Mouse (Mus musculus): ENCODE results near the gene Klf12. TPM values are rescaled to one million over a fixed set of nuclear protein-coding genes. Genes with fewer than 3 reads are reported as not detected.

Gene Klf12
- total RNA-seq, 2 experiments from 2014 or later: 12.2 to 17.0 TPM

DNA sequence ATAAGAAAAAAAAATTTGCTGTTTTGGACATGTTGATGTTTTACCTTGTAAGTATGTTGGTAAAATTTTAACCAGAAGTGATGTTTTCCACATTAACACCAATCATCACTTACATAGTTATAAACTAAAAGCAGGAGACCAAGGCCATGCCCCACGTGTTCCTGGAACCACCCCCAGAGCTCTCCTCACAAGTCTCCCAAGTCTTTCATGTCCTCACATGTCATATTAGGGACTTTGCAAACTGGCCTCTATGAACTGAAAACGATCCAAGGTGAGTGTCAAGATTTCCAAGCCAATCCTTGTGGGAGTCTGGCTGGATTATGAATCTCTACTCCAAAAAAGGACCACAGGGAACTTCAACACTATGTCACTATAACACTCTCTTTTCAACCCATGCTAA, 231.6 kb downstream of the Klf12 start:
- no peak for DNase-seq (ENCODE audit: low spot score in 2 of 2)

DNA sequence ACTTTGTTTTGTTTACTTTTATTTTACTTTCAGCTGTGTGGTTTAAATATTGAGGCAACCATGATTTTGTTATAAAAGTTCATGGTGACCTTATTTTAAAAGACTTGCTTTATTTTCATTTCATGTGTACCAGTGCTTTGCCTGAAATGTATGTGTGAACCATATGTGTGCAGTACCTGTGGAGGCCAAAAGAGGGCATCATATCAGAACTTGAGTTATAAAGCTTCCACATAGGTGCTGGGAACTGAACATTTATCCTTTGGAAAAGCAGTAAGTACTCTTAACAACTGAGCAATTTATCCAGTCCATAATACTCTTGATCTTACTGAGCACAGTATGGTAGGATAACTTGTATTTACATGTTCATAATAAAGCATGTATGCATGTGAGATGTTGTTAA, 239.0 kb downstream of the Klf12 start:
- no peak for DNase-seq (ENCODE audit: low spot score in 2 of 2)

DNA sequence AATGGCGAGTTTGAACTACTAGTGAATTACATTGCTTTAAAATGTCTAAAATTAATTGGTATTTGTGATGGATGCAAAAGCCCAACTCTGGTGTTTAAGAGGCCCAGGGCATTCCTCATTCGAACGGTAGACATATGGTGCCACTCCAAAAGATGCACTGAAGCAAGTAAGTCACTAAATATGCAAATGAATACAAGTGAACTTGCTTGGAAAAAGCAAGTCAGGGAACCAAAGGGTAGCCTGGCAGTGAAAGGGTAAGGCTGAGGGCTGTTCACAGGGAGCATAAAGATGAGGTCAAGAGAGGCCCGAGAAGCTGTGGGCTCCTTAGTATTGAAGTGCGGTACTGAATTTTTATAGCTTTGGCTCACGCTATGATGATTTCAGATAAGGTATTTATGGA, 242.7 kb downstream of the Klf12 start:
- DNase-seq (ENCODE audit: low spot score in 2 of 2): no peak

DNA sequence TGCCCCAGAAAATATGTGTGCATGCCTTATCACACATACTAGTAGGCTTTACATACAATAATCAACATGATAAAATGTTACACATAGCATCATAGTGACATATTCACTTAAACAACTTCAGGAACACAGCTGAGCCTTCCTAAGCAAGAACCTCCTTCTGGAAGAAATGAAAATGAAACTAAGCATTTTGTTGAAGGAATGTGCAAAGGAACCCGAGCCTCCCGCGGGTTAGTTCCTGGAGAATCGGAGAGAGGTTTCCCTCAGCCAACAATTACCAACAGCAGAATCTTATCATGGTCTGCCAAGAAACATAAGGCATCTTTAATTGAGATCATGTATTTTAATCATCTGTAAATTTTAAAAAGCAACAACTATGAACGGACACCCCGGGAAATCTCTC, 257.8 kb downstream of the Klf12 start:
- no peak for DNase-seq (ENCODE audit: low spot score in 2 of 2)

DNA sequence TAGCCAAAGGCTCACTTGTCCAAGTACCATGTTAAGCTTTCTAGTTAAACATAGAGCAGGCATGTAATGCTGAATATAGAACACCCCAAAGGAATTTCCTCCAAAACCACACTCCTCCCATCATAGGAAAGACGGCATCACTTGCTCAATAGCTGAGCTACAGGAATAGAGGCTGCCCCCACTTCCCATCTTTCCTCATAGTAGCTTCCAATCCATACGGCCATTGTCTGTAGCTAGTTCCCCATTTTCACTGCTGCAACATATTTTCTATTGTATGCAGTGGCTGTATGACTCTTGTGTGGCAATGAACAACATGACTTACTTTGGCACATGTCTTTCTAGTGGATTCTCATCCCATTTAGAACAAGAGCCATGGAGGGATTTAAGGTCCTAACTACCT, 267.3 kb downstream of the Klf12 start:
- no peak for DNase-seq (ENCODE audit: low spot score in 2 of 2)

DNA sequence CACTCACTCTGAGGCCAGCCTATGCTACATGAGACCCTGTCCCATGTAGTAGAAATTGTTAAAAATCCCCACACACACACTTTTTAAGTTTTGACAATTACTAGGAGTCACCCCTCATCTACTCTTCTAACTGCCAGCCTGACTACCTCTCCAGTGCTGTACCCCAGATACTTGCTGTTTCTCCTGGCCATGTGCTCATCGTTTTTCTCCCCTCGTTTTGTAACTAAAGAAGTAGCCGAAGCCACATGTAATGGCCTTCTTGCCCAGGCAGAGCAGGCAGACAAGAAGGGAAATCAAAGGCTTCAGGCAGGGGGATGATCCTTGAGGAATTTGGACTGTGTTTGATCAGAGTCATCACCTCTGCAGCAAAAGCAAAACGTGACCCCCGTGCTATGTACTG, 274.0 kb downstream of the Klf12 start:
- DNase-seq (ENCODE audit: low spot score in 2 of 2): no peak

DNA sequence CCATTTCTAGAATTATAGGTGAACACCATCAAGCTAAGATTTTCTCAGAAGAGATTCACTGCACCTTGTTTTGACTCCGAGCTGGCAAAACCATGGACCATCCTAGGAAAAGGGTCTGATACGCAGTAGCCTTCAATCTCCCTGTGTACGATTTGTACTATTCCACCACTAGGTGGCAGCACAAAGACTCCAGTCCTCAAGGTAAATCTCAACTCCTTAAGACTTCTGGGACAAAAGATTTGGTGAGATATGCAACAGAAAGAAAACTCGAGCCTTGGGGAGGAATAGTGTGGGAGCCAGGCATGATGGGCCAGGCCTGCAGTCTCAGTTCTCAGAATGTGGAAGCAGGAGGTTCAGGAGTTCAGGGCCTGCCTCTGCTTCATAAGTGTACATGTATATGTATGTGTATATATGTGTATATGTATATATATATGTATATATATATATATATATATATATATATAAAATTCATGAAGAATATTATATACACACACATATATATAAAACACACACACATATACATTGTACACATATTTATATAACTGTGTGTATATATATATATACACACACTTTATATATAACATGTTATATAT, 274.6 kb downstream of the Klf12 start:
- DNase-seq (ENCODE audit: low spot score in 2 of 2): peak in 1 of 2 experiments; percentile 30

DNA sequence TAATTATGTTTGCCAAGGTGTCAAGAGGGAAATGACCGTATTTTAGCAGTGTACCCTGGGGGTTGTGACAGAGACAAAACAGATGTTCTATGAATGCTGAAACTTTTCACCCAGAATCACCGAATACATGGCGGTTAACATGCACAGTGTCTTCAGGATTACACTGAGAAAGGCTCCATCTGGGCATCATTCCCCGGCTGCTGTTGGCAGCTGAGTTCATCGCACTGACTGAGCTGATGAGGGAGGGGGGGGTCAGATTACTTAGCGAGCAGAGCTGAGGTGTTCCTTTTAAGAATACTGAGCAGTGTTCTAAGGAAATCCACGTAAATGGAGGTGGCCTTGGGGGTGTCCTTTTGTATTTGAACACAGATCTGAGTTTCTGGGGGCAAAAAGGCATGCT, 301.0 kb downstream of the Klf12 start:
- DNase-seq (ENCODE audit: low spot score in 2 of 2): no peak

DNA sequence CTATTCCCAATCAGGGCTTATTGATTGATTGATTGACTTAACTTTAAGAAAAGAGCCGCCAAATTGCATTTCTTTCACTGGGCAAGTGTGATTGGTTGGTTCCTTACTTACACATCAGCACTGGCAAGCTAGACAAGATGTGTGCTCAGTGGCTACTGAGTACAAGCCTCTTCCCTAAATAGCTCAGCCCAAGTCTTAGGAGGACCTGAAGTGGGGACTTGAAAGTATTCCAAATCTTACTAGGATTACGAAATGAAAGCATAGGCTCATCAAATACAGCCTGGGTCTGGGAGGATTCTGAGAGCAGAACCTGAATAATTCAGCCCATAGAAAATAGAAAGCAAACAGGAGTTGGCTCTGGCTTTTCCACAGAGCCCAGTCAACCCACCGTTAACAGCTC, 303.3 kb downstream of the Klf12 start:
- no peak for DNase-seq (ENCODE audit: low spot score in 2 of 2)

DNA sequence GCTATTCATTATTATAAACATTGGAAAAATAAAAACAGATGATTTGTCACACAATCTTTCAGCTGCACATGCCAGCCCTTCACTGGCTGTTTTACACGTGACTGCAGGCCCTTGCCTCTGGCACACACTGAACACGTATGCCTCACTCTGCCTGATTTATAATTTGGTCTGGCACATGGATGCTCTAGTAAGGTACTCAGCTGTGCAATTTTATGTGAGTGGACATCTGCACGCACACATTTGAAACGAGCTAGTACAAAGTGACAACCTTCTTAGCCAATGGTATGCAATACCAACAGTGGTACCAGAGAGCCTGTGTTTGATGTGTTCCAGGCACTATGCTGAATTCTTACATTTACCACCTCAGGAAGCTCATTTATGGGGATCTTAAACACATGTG, 316.6 kb downstream of the Klf12 start:
- no peak for DNase-seq (ENCODE audit: low spot score in 2 of 2)

DNA sequence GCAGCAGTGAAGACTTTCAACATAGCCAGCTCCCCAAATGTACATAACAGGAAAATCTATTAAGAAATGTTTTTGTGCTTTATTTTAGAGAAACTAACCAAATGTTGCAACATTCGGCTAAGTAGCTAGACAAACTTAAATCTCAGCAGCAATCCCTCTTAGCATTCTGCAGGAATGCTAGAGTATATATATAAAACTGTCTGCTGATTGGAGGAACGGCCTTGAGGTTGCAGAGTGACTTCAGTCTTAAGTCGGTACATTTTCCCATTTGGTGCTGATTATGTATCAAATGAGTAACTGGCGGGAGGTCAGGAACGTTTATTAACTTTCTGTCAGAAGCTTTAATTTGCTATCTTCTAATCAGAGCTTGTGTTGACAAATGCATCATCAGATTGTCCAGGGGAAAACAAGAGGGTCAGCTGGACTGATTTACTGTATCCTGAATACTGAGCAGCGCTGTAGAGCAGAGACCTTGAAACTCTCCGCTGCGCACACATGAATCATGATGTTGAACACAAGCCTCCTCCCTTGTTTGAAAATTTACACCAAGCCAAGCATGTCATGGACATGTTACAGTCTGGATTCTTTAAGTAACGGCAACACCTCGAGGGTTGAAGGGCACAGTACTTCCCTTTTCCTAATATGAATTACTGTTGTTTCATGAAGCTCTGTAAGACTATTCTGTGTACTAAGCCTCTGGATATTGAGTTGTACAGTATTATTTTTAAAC, 323.8 kb downstream of the Klf12 start:
- DNase-seq (ENCODE audit: low spot score in 2 of 2): peak in 1 of 2 experiments; percentile 24

DNA sequence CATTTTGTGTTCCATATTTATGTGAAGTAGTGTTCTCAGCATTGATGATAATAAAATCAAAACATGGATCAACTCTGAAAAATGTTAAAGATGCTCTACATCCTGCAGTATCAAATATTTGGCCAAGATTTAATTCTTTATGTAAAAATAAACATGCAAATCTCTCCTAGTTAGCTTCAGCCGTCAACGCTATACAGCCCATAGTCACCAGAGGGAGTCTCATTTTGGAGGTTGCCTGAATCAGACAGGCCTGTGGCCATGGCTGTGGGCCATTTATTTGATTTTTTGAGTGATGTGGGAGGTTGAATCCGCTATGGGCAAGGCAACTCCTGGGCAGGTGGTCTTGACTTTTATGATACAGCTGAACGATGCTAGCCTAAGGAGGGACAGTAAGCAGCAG, 329.3 kb downstream of the Klf12 start:
- no peak for DNase-seq (ENCODE audit: low spot score in 2 of 2)

DNA sequence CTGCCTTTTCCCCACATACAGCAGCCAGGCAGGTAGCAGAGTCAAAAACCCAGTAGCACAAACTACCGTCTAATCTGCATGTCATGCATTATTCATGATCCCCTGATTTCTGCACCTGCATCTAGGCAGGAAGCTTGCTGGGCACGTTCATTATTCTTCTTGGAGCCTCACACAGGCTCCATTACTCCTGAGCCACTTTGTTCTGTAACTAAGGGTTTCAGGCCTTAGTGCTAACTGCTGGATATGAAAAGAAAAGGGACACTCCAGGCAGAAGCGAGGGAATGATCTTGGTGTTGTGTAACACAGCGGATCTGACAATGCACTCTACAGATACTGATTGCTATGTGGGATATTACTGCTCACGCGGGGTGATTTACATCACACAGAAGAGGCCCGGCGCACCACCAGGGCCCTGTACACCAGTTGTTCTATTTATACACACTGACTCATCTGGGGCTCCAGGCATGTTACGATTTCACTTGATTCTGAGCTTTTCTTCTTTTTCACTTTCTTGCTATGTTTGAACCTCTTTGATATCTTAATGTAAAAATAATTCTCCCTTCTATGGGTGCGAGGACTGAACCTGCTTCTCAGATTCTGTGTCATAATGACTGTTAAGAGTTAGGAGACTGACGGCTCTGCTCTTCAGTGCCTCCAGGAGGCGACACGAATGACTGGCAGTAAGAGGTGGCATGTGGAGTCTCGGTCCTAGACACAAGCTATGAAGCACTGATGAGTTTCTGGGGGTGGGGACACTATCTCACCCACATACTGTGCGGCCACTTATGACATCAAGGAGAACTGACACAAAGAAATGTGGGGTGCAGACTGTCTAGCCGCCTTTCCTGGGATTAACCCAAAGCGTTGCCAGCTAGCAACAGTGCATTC, 340.0 kb downstream of the Klf12 start:
- DNase-seq (ENCODE audit: low spot score in 2 of 2): no peak

DNA sequence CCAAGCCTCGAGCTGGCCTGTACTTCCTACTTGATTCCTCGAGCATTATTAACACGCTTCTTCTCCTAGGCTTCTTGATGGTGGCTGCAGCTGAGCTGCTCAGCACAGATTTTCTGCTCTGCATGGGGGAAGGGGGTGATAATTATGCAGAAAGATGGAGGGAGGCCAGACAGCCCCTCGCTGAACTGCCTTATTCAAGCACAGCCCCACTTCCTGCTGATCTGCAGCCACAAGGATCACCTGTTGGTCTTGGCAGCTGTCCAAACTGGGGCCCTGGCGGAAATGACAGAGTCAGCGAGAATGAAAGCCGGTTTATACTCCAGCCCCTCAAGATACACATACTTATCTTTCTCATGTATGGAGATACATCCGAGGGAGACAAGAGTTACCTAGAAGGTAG, 341.3 kb downstream of the Klf12 start:
- DNase-seq (ENCODE audit: low spot score in 2 of 2): peak in 1 of 2 experiments; percentile 23

DNA sequence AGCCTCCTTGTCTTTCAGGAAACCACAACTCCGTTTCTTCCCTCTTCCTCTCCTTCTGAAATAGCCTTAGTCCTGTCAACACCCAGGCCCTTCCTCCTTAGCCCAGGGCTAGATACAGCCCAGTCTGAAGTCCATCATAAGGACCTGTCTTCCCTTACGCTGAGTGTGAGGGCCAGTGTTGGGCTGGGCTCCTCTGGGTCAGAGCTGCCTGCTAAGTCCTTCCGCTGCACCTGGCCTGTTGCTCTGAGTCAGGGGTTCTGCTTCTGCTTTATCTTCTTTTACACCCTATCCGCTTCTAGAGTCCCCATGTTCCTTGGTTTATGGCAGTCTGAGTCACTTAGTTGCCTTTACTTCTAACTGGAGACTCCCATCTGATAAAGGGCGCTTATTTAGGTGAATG, 351.0 kb downstream of the Klf12 start:
- DNase-seq (ENCODE audit: low spot score in 2 of 2): no peak

DNA sequence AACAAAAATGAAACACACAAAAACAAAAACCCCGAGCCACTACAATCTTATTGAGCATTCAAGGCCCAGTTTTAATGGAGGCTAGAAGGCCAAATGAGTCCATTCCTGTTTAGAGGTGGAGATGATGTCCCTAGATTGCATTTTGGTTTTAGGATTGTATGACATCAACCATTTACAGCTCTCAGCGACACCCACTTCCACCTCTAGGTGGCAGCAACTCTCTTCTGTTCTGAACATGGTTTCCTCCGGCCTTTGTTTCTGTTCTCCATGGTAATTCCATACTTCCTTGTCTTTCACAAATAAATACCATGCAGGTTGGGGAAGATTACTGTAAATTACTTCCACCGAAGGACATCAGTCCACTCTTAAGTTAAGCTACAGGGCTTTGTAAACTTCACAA, 352.6 kb downstream of the Klf12 start:
- DNase-seq (ENCODE audit: low spot score in 2 of 2): peak; percentile 64 to 69

DNA sequence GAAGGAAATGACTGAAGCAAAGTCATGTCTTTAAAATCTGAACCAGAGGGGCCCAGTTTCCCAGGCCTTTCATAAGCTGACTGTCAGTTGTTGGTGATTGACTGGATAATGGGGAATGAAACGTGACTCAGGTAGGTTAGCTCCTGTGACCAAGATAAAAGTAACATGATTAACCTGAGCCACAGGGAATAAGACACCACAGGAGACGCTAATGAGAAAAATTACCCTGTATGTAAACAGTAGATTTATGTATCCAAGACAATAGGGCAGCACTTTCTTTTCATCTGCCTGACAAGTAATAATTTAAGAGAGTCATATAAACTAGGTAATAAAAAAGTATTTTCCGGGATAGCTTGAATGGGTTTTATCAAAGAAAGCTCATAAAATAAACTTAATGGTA, 372.6 kb downstream of the Klf12 start:
- DNase-seq (ENCODE audit: low spot score in 2 of 2): no peak

DNA sequence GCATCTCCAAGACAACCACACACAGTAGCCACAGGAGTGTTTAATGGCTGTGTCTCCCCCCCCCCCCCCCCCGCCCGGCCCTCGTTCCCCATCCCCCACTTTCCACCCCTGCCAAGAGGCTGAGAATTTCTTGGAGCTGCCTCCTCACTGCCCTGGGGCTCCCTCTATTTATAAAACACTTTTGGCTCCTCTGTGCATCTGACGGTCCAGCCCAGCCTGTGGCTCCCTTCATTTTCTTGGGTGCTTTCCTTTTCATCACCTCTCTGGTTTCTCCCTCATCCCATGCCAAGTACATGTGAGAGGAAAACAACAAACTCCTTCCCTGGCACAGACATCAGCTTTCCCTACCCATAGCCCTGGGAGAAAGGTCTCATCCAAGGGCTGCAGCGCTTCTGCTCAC, 373.6 kb downstream of the Klf12 start:
- DNase-seq (ENCODE audit: low spot score in 2 of 2): no peak

DNA sequence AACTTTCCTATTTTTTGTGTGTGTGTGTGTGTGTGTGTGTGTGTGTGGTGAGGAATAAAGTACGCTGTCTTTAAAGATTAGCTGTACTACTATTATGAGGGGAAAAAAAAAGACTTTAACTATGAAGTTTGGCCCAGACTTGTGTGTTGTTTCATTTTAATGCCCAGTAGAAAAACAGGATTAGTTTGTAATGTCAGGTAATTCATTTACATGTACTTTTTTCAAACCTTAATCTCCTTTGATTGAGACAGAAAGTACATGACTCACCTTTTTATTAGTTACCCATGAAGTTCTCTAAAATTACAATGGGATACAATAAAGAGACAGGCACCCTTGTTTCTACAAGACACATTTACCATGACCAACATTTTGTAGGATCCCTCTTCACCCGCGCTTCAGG, 383.6 kb downstream of the Klf12 start:
- DNase-seq (ENCODE audit: low spot score in 2 of 2): no peak

DNA sequence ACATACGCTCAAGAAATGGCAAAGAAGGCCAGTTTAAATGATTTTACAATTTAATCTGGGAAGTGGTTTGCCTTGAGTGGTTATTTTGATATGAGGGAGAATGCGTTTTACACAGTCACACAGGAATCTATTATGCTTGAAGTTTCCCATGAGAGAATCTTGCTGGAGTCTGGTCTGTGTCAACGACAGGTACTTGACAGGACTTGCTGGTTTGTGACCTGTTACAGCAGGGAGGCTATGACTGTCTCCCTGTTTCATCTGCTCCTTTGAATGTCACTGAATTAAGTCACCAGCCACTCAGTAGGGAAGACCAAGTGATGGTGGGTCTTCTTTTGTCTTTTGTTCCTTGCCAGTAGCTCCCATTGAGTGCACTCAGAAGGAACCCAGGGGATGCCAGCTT, 385.6 kb downstream of the Klf12 start:
- no peak for DNase-seq (ENCODE audit: low spot score in 2 of 2)

DNA sequence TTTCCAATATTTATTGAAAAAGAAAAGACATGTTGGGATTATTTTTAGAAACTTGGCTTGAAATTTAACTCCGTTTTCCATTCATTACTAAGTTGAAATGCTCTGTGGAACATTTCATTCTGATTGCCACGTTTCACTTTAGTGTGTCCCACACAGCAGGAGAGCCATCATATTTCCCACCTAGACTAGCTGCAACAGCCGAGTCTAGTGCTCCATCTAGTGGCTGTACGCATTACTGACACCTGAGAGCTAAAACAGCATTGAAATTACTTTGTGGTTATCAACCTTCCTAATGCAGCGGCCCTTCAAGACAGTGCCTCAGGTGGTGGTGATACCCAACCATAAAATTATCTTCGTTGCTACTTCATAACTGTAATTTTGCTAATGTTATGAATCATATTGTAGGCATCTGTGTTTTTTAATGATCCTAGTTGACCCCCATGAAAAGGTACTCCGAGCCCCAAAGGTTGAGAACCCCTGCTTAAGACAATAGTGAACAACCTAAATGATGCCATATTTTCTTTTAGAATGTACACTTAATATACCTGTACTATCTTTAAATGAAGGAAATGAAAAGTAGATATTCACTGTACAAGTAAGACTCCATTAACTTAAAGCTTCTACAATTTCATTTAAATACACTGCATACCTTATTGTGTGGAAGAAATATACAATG, 389.6 kb downstream of the Klf12 start:
- DNase-seq (ENCODE audit: low spot score in 2 of 2): peak; percentile 54 to 59

DNA sequence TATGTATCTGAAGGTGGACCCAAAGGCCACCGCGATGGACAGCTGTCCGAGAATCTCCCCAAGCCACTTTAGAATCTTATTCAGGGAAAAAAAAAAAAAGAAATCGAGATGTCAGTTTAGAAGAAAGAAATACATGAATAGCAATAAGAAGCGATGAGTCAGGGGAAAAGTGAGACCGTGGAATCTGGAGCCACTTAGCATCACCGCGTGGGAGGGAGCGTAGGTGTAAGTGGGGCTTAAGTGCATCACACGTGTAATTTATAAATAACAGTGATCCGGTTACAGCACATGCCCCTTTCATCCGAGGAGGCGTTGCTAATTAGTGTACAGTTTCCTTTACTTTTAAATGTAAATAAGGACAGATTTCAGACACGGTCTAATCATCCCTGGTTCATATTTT, 390.4 kb downstream of the Klf12 start:
- no peak for DNase-seq (ENCODE audit: low spot score in 2 of 2)

Data from adrenal gland, adult 18-20 months (tissue).